Mouse (Mus musculus) midbrain, embryonic 15.5 days (tissue): ENCODE results near the gene Rrp8. TPM values are rescaled to one million over a fixed set of nuclear protein-coding genes. Genes with fewer than 3 reads are reported as not detected.

ENCODE experiments used
- ATAC-seq: fragments of 200-750 bp; cut with Nextera tagmentation; replicated peaks from 2 replicates; pipeline ENCODE4 v1.8.0; 2017; ENCODE audit warnings: moderate TSS enrichment
- H3K27ac ChIP-seq: fragments of 300-500 bp; sonication (generic); 2 replicates; pipeline ENCODE4 v1.5.1; 2015; ENCODE audit warnings: mild to moderate bottlenecking, inconsistent platforms
- H3K27me3 ChIP-seq: fragments of 300-500 bp; sonication (generic); replicated peaks from 2 replicates; pipeline ENCODE4 v1.6.1; 2015; ENCODE audit warnings: inconsistent platforms
- H3K36me3 ChIP-seq: fragments of 300-500 bp; sonication (generic); replicated peaks from 2 replicates; pipeline ENCODE4 v1.6.1; 2015; ENCODE audit warnings: inconsistent platforms
- H3K4me1 ChIP-seq: fragments of 300-500 bp; sonication (generic); 2 replicates; pipeline ENCODE4 v1.6.1; 2015; ENCODE audit warnings: inconsistent platforms
- H3K4me2 ChIP-seq: fragments of 300-500 bp; sonication (generic); 2 replicates; pipeline ENCODE4 v1.6.1; 2015; ENCODE audit warnings: inconsistent platforms, mild to moderate bottlenecking, moderate library complexity
- H3K4me3 ChIP-seq: fragments of 300-500 bp; sonication (generic); 2 replicates; pipeline ENCODE4 v1.5.1; 2015; ENCODE audit warnings: mild to moderate bottlenecking, inconsistent platforms
- H3K9ac ChIP-seq: fragments of 300-500 bp; sonication (generic); 2 replicates; pipeline ENCODE4 v1.6.1; 2015; ENCODE audit warnings: mild to moderate bottlenecking, inconsistent platforms
- H3K9me3 ChIP-seq: fragments of 300-500 bp; sonication (generic); 2 replicates; pipeline ENCODE4 v1.6.1; 2016; ENCODE audit warnings: inconsistent platforms
- WGBS: fragments of 180-500 bp; shearing (Covaris S2); methylation state at CpG from one replicate; pipeline ENCODE4 v1.1.7; 2015; ENCODE audit warnings: mixed read lengths; 5-methylcytosine and 5-hydroxymethylcytosine counted together
- polyA plus RNA-seq: library from polyadenylated mRNA; unstranded; fragments of >200 nt; fragmentation: Nextera tagmentation; extraction: Ambion mirVana; gene quantifications from 2 replicates; pipeline ENCODE4 v1.2.1, GENCODE M21; 2015

The Rrp8 gene
- polyA plus RNA-seq: 22.4 and 22.9 TPM in 2 replicates

GRCm38 (mm10) chr7:105736911-105737521, at the start of gene Rrp8:
Gene Rrp8 (minus strand): TSS chr7:105737385.
- ATAC-seq: peak; percentile 48
- WGBS: 2% methylated on average over 30 of the region's 30 CpGs

DNA sequence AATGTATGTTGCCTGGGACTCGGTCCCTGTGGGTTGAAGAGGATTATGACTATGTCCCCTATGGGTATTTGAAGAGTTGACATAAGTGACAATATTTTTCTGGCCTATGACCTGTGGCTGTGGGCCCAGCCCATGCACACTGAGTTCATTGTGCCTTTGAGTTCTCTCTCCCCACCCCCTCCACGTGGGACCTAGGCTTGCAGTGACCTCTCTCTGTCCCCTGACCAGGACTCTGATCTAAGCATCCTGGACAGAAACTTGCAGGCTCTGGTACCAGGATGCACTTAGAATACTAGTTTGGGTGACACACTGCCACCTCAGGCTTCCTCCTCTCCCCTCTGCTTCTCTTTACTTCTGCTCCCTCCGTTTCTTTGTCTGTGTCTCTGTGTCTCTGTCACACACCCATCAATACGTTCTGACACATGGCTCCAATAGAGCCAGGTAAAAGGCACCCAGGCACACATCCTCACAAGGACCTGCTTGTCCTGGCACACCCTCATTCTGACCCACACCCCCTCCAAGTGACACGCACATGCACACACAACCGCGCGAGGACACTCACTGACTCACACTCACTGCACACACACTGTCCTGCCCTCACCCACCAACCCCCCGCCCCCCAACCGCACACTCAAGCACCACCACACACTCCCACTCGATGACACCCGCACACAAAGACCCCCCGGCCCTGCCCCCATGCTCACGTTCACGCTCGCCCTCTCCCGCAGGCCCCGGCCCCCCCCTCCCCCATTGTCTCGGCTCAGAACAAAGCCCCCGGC, 49.5 kb upstream of the Rrp8 start:
- H3K27ac ChIP-seq: peak overlapping the region; percentile 98
- ATAC-seq: peak; percentile 79
- H3K27me3 ChIP-seq: no peaks in the 10 kb centered on the region
- H3K4me3 ChIP-seq: peak overlapping the region; percentile 86
- peak overlapping the region; percentile 99 for H3K9ac ChIP-seq
- WGBS: 4% methylated on average over 20 of the region's 20 CpGs
- peak overlapping the region; percentile 68 for H3K4me2 ChIP-seq
- peaks cover 12% of the 10 kb centered on the region; the same call in 1 of the 2 replicates for H3K36me3 ChIP-seq
- H3K4me1 ChIP-seq: peaks cover 54% of the 10 kb centered on the region
- no peaks in the 10 kb centered on the region for H3K9me3 ChIP-seq

More at GRCm38 (mm10) chr7:105736911-105737521, at the start of gene Rrp8:
- peaks cover 36% of the 10 kb centered on the region; the same call in 1 of the 2 replicates for H3K36me3 ChIP-seq
- H3K27me3 ChIP-seq: no peaks in the 10 kb centered on the region
- H3K4me1 ChIP-seq: peaks cover 27% of the 10 kb centered on the region
- peak within 1 kb of the TSS; percentile 95 for H3K4me2 ChIP-seq
- peak within 1 kb of the TSS; percentile 79 for H3K27ac ChIP-seq
- H3K9ac ChIP-seq: peak within 1 kb of the TSS; percentile 93
- H3K4me3 ChIP-seq: peak within 1 kb of the TSS; percentile 84
- H3K9me3 ChIP-seq: no peaks in the 10 kb centered on the region

GRCm38 (mm10) chr7:105784556-105784955, 47.4 kb upstream of the Rrp8 start:
- Histone ChIP-seq H3K27ac (no peak overlapping the region), H3K9ac (0 out of 2 replicates have a peak overlapping the region, but pooled peaks have one; percentile 3), H3K4me1 (peaks cover 54% of the 10 kb centered on the region), H3K27me3 (no peaks in the 10 kb centered on the region), H3K9me3 (no peaks in the 10 kb centered on the region), H3K36me3 (peaks cover 29% of the 10 kb centered on the region; the same call in 1 of the 2 replicates), H3K4me2 (peak overlapping the region; percentile 68), H3K4me3 (peak overlapping the region; percentile 86)
- no peak for ATAC-seq
- 14% methylated on average over 4 of the region's 4 CpGs for WGBS

DNA sequence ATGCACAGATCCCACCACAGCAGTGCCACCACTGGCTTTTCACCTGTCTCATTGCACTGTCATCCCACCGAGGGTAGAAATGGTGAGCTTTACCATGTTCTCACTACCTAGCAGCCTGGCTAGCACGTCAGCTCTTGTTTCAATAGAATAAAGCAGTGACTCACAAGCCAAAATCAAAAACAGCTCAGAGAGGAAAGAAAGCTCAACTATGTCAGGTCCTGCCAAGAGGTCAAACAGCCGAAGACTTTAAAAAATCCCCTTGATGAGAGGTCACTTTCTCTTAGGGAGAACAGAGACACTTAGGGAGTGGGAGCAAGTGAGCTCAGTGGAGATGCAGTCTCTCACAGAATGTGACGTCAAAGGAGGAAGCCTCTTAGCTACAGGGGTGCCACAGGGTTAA, 46.7 kb upstream of the Rrp8 start:
- H3K4me2 ChIP-seq: peak overlapping the region; percentile 68
- 46% methylated on average over 4 of the region's 4 CpGs for WGBS
- ATAC-seq: no peak
- H3K27ac ChIP-seq: 0 out of 2 replicates have a peak overlapping the region, but pooled peaks have one; percentile 23
- H3K27me3 ChIP-seq: no peaks in the 10 kb centered on the region
- peaks cover 29% of the 10 kb centered on the region; the same call in 1 of the 2 replicates for H3K36me3 ChIP-seq
- H3K4me1 ChIP-seq: peaks cover 58% of the 10 kb centered on the region
- peak overlapping the region; percentile 86; the same call in 1 of the 2 replicates for H3K4me3 ChIP-seq
- H3K9me3 ChIP-seq: no peaks in the 10 kb centered on the region
- H3K9ac ChIP-seq: 0 out of 2 replicates have a peak overlapping the region, but pooled peaks have one; percentile 3

GRCm38 (mm10) chr7:105778553-105779265, 41.5 kb upstream of the Rrp8 start:
- H3K27ac ChIP-seq: peak overlapping the region; percentile 59
- H3K9ac ChIP-seq: no peak overlapping the region; the same call in 1 of the 2 replicates
- H3K4me1 ChIP-seq: peaks cover 70% of the 10 kb centered on the region
- no peaks in the 10 kb centered on the region for H3K27me3 ChIP-seq
- ATAC-seq: peak; percentile 51
- H3K4me3 ChIP-seq: no peak overlapping the region
- H3K4me2 ChIP-seq: peak overlapping the region; percentile 9; the same call in 1 of the 2 replicates
- no peaks in the 10 kb centered on the region for H3K9me3 ChIP-seq
- WGBS: 35% methylated on average over 4 of the region's 4 CpGs
- H3K36me3 ChIP-seq: peaks cover 29% of the 10 kb centered on the region; the same call in 1 of the 2 replicates

- no peaks in the 10 kb centered on the region for H3K9me3 ChIP-seq
- H3K9ac ChIP-seq: peak overlapping the region; percentile 25; the same call in 1 of the 2 replicates
- peaks cover 29% of the 10 kb centered on the region for H3K36me3 ChIP-seq
- H3K4me3 ChIP-seq: no peak overlapping the region
- WGBS: 66% methylated on average over 13 of the region's 13 CpGs
- no peaks in the 10 kb centered on the region for H3K27me3 ChIP-seq
- ATAC-seq: peak; percentile 12
- H3K27ac ChIP-seq: peak overlapping the region; percentile 59; the same call in 1 of the 2 replicates
- peak overlapping the region; percentile 9 for H3K4me2 ChIP-seq
- H3K4me1 ChIP-seq: peaks cover 69% of the 10 kb centered on the region
Observed at GRCm38 (mm10) chr7:105777797-105778552, 40.8 kb upstream of the Rrp8 start.

GRCm38 (mm10) chr7:105777316-105777715, 40.1 kb upstream of the Rrp8 start:
- Histone ChIP-seq H3K4me2 (0 out of 2 replicates have a peak overlapping the region, but pooled peaks have one; percentile 9), H3K4me1 (peaks cover 62% of the 10 kb centered on the region), H3K36me3 (peaks cover 30% of the 10 kb centered on the region)

GRCm38 (mm10) chr7:105776026-105776425, 38.8 kb upstream of the Rrp8 start:
- H3K9me3 ChIP-seq: no peaks in the 10 kb centered on the region
- no peak overlapping the region for H3K9ac ChIP-seq
- H3K4me3 ChIP-seq: no peak overlapping the region
- no peak for ATAC-seq
- 86% methylated on average over 2 of the region's 2 CpGs for WGBS
- no peak overlapping the region for H3K4me2 ChIP-seq
- H3K27ac ChIP-seq: no peak overlapping the region
- H3K27me3 ChIP-seq: no peaks in the 10 kb centered on the region
- peaks cover 34% of the 10 kb centered on the region for H3K36me3 ChIP-seq
- H3K4me1 ChIP-seq: peaks cover 66% of the 10 kb centered on the region

More at GRCm38 (mm10) chr7:105777316-105777715, 40.1 kb upstream of the Rrp8 start:
- Histone ChIP-seq H3K27me3 (no peaks in the 10 kb centered on the region), H3K9me3 (no peaks in the 10 kb centered on the region), H3K4me3 (no peak overlapping the region), H3K9ac (no peak overlapping the region), H3K27ac (no peak overlapping the region)
- no peak for ATAC-seq
- 100% methylated on average over 1 of the region's 1 CpGs for WGBS

- H3K27ac ChIP-seq: no peak overlapping the region
- H3K4me1 ChIP-seq: peaks cover 78% of the 10 kb centered on the region
- no peak for ATAC-seq
- H3K4me2 ChIP-seq: no peak overlapping the region
- 27% methylated on average over 8 of the region's 8 CpGs for WGBS
- H3K9me3 ChIP-seq: no peaks in the 10 kb centered on the region
- peaks cover 33% of the 10 kb centered on the region for H3K36me3 ChIP-seq
- no peak overlapping the region for H3K9ac ChIP-seq
- H3K4me3 ChIP-seq: no peak overlapping the region
- no peaks in the 10 kb centered on the region for H3K27me3 ChIP-seq
Observed at GRCm38 (mm10) chr7:105774661-105775060, 37.5 kb upstream of the Rrp8 start.

- H3K9me3 ChIP-seq: no peaks in the 10 kb centered on the region
- no peak overlapping the region for H3K4me2 ChIP-seq
- no peak for ATAC-seq
- H3K4me1 ChIP-seq: peaks cover 79% of the 10 kb centered on the region
- H3K27me3 ChIP-seq: no peaks in the 10 kb centered on the region
- H3K4me3 ChIP-seq: no peak overlapping the region
- H3K27ac ChIP-seq: no peak overlapping the region
- peaks cover 35% of the 10 kb centered on the region for H3K36me3 ChIP-seq
- H3K9ac ChIP-seq: no peak overlapping the region
- 65% methylated on average over 5 of the region's 5 CpGs for WGBS
Observed at GRCm38 (mm10) chr7:105773041-105773440, 35.9 kb upstream of the Rrp8 start.

- H3K4me2 ChIP-seq: no peak overlapping the region
- ATAC-seq: no peak
- H3K9ac ChIP-seq: no peak overlapping the region
- no peak overlapping the region for H3K4me3 ChIP-seq
- H3K27me3 ChIP-seq: no peaks in the 10 kb centered on the region
- peaks cover 79% of the 10 kb centered on the region for H3K4me1 ChIP-seq
- no peaks in the 10 kb centered on the region for H3K9me3 ChIP-seq
- no peak overlapping the region for H3K27ac ChIP-seq
- peaks cover 39% of the 10 kb centered on the region for H3K36me3 ChIP-seq
- WGBS: 95% methylated on average over 15 of the region's 15 CpGs
Observed at GRCm38 (mm10) chr7:105772331-105772730, 35.1 kb upstream of the Rrp8 start.
